Mouse (Mus musculus): ENCODE data around the gene Fam20a. TPM values are rescaled to one million over a fixed set of nuclear protein-coding genes. Genes with fewer than 3 reads are reported as not detected.
A peak's percentile ranks its signal among the peaks of the same experiment; 100 is the strongest.

The Fam20a gene
- polyA plus RNA-seq, 1 experiment from 2014 or later, result 2.6 TPM

GRCm38 (mm10) chr11:109722711-109723110 is 632 bp upstream of the Fam20a start:
- WGBS, result 43% methylated on average over 4 of the region's 4 CpGs
- peaks cover 4% of the 10 kb centered on the region in 2 experiments; a peak in 2 of 4 replicates for H3K4me1 ChIP-seq (ENCODE audit: control insufficient read depth in 2 of 2, insufficient read depth in 2 of 2, low read length in 2 of 2)
- H3K27me3 ChIP-seq (ENCODE audit: control insufficient read depth, insufficient read depth, low read length), result no peaks in the 10 kb centered on the region
- peak overlapping the region; percentile 94; the same call in 1 of the 2 replicates for H3K4me2 ChIP-seq (ENCODE audit: low read length)
- H3K9me3 ChIP-seq (ENCODE audit: control insufficient read depth, low read length), result no peaks in the 10 kb centered on the region
- no peaks in the 10 kb centered on the region for H3K36me3 ChIP-seq (ENCODE audit: control insufficient read depth, insufficient read depth, low read length)
- H3K4me3 ChIP-seq (ENCODE audit: control insufficient read depth in 1 of 2, insufficient read depth in 1 of 2, low read depth in 1 of 2, low read length in 2 of 2), result no peak overlapping the region
- H3K27ac ChIP-seq (replicated peaks in 1 of 2; ENCODE audit: control insufficient read depth in 1 of 2, insufficient read depth in 1 of 2, low read depth in 2 of 2, low read length in 2 of 2), result no peak overlapping the region
- no peak overlapping the region for H3K9ac ChIP-seq (ENCODE audit: low read length)
- ATAC-seq (ENCODE audit: insufficient number of reproducible peaks, insufficient read depth, low FRiP score, low read depth), result no peak

DNA sequence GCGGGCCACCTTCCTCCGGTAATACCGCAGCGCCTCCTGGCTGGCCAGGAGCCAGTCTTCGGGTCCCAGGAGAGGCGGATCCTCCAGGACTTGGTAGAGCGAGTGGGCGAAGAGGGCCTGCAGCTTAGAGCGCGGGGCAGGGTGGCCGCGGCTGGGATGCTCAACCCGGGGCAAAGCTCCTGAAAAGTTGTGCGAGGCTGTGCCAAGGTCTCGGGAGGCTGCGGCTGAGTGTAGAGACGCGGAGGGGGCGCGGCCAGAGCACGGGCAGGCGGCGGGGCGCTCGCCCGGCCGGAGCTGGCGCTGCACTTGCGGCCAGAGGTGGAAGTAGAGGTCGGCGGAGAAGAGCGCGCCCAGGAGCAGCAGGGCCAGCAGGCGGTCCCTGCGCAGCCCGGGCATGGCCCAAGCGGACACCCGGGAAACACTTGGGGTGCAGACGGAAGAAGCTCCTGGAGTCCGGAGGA is 729 bp downstream of the Fam20a start:
- H3K9me3 ChIP-seq (ENCODE audit: control insufficient read depth, low read length), result no peaks in the 10 kb centered on the region
- peak overlapping the region; percentile 94 for H3K4me2 ChIP-seq (ENCODE audit: low read length)
- peaks cover 4% of the 10 kb centered on the region in 2 experiments; a peak in 2 of 4 replicates for H3K4me1 ChIP-seq (ENCODE audit: control insufficient read depth in 2 of 2, insufficient read depth in 2 of 2, low read length in 2 of 2)
- 1% methylated on average over 40 of the region's 40 CpGs for WGBS
- peak overlapping the region in 1 of 2 experiments; percentile 11; a peak in 1 of 4 replicates for H3K27ac ChIP-seq (replicated peaks in 1 of 2; ENCODE audit: control insufficient read depth in 1 of 2, insufficient read depth in 1 of 2, low read depth in 2 of 2, low read length in 2 of 2)
- H3K9ac ChIP-seq (ENCODE audit: low read length), result peak overlapping the region; percentile 64
- no peaks in the 10 kb centered on the region for H3K36me3 ChIP-seq (ENCODE audit: control insufficient read depth, insufficient read depth, low read length)
- H3K27me3 ChIP-seq (ENCODE audit: control insufficient read depth, insufficient read depth, low read length), result no peaks in the 10 kb centered on the region
- peak; percentile 48; the same call in 1 of the 2 replicates for ATAC-seq (ENCODE audit: insufficient number of reproducible peaks, insufficient read depth, low FRiP score, low read depth)
- peak overlapping the region; percentile 50 to 51 for H3K4me3 ChIP-seq (ENCODE audit: control insufficient read depth in 1 of 2, insufficient read depth in 1 of 2, low read depth in 1 of 2, low read length in 2 of 2)

DNA sequence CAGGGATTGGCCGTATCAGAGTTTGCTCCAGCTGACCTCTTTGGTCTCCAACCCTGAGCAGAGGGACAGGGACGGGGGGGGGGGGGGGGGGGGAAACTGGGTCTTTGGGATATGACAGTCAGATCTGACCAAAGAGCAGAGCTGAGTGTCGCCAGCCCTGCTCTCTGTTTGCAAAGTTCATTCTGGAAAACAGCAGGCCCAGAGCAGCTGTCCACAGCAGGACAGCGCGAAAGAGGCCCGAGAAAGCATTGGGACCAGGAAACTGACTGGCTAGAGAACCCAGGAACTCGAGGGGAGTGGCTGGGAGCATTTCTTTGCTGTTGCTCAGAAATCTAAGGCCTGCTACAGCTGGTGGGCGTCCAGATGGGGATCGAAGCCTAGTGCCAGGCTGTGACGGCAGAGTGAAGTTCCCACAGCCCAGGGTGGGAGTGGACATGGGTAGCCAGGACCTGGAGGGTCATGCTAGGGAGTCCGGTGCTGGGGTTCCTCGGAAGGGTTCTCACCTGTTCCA is 1.2 kb downstream of the Fam20a start:
- 20% methylated on average over 12 of the region's 12 CpGs for WGBS
- Histone ChIP-seq H3K9me3 (ENCODE audit: control insufficient read depth, low read length) (no peaks in the 10 kb centered on the region), H3K27ac (replicated peaks in 1 of 2; ENCODE audit: control insufficient read depth in 1 of 2, insufficient read depth in 1 of 2, low read depth in 2 of 2, low read length in 2 of 2) (peak overlapping the region in 1 of 2 experiments; percentile 11; a peak in 1 of 4 replicates)

DNA sequence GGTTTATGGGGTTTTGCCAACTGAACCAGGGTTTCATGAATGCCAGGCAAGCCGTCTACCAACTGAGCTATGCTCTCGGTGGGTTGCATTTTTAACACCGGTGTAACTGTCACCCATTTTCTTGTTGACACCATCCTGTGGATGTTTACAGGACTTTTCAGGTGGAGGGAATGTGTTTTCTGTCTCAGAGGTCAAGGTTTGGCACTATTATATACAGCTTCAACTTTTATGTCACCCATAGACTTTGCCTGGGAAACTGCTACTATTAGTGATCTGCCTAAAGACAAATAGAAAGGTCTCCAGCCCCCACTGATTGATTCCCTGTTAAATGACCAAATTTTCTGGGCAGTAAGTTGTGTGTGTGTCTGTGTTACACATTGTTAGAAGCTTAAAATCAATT is 2.7 kb downstream of the Fam20a start:
- H3K27ac ChIP-seq (replicated peaks in 1 of 2; ENCODE audit: control insufficient read depth in 1 of 2, insufficient read depth in 1 of 2, low read depth in 2 of 2, low read length in 2 of 2), result no peak overlapping the region
- peaks cover 4% of the 10 kb centered on the region in 2 experiments; a peak in 2 of 4 replicates for H3K4me1 ChIP-seq (ENCODE audit: control insufficient read depth in 2 of 2, insufficient read depth in 2 of 2, low read length in 2 of 2)
- H3K36me3 ChIP-seq (ENCODE audit: control insufficient read depth, insufficient read depth, low read length), result no peaks in the 10 kb centered on the region
- H3K4me2 ChIP-seq (ENCODE audit: low read length), result no peak overlapping the region
- WGBS, result 88% methylated on average over 3 of the region's 3 CpGs
- no peak overlapping the region for H3K4me3 ChIP-seq (ENCODE audit: control insufficient read depth in 1 of 2, insufficient read depth in 1 of 2, low read depth in 1 of 2, low read length in 2 of 2)
- no peaks in the 10 kb centered on the region for H3K27me3 ChIP-seq (ENCODE audit: control insufficient read depth, insufficient read depth, low read length)
- no peaks in the 10 kb centered on the region for H3K9me3 ChIP-seq (ENCODE audit: control insufficient read depth, low read length)
- no peak overlapping the region for H3K9ac ChIP-seq (ENCODE audit: low read length)
- no peak for ATAC-seq (ENCODE audit: insufficient number of reproducible peaks, insufficient read depth, low FRiP score, low read depth)

More for the DNA sequence above, 1.2 kb downstream of the Fam20a start:
- H3K36me3 ChIP-seq (ENCODE audit: control insufficient read depth, insufficient read depth, low read length), result no peaks in the 10 kb centered on the region
- H3K4me3 ChIP-seq (ENCODE audit: control insufficient read depth in 1 of 2, insufficient read depth in 1 of 2, low read depth in 1 of 2, low read length in 2 of 2), result peak overlapping the region; percentile 50 to 51
- peak overlapping the region; percentile 64 for H3K9ac ChIP-seq (ENCODE audit: low read length)
- no peaks in the 10 kb centered on the region for H3K27me3 ChIP-seq (ENCODE audit: control insufficient read depth, insufficient read depth, low read length)
- peaks cover 4% of the 10 kb centered on the region in 2 experiments; a peak in 2 of 4 replicates for H3K4me1 ChIP-seq (ENCODE audit: control insufficient read depth in 2 of 2, insufficient read depth in 2 of 2, low read length in 2 of 2)
- no peak for ATAC-seq (ENCODE audit: insufficient number of reproducible peaks, insufficient read depth, low FRiP score, low read depth)
- H3K4me2 ChIP-seq (ENCODE audit: low read length), result peak overlapping the region; percentile 94

DNA sequence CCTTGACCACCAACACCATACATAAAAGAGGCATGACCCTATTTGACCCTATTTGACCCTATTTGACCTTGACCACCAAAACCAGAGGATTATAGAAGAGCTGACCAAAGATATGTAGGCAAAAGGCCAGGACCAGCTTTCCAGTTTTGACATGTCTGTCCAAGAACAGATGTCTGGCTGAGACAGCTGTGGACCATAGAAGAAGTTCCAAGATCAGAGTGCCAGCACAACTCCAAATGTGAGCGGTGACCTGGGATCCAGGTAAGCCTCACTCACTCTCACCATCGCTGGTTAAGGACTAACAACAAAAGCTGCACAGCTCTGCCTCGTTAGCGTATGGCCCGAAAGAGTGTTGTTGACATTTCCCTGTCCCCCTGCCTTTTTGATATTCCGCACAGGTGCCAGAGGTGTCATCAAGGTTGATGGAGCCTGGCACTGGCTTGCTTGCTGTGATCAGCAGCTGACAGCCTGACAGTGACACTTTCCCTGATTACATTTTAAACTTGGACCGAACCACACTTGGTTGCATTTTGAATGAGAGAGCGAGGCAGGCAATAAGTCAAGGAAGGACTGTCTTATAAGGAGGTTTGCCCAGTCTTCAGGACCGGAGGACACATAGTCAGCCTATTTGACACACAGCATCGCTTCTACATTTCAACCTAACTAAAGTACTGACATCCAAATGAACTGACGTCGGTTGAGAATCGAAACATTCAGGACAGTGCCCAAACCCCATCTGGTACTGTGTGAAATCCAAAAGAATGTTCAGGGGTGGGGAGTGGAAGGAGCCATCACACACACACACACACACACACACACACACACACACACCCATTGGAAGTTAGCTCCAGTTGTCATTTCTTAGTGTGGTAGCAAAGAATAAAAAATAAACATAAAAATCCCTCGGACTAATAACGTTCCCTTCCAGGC is 3.8 kb downstream of the Fam20a start:
- WGBS, result 86% methylated on average over 15 of the region's 15 CpGs
- no peak for ATAC-seq (ENCODE audit: insufficient number of reproducible peaks, insufficient read depth, low FRiP score, low read depth)
- peaks cover 4% of the 10 kb centered on the region in 2 experiments; a peak in 2 of 4 replicates for H3K4me1 ChIP-seq (ENCODE audit: control insufficient read depth in 2 of 2, insufficient read depth in 2 of 2, low read length in 2 of 2)

DNA sequence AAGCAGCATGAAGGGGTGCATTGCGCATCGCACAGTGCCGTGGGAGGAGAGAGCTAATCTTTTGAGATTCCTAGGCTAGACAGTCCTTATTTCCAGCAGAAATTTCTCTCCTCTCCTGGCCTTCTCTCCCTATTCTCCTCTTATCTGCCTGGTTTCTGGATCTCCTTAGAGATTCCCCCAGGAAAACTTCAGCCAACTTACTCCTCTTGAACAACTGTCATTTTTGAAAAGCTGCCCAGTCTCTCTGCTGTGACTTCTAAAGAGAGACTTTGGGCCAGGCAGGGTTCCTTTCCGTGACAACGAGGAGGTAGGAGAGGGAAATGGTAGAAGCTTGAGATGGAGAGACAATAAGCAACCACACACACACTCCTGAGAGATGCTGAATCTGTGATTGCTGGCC is 4.6 kb downstream of the Fam20a start:
- Histone ChIP-seq H3K4me2 (ENCODE audit: low read length) (no peak overlapping the region), H3K4me1 (ENCODE audit: control insufficient read depth in 2 of 2, insufficient read depth in 2 of 2, low read length in 2 of 2) (peaks cover 4% of the 10 kb centered on the region in 2 experiments; a peak in 2 of 4 replicates), H3K4me3 (ENCODE audit: control insufficient read depth in 1 of 2, insufficient read depth in 1 of 2, low read depth in 1 of 2, low read length in 2 of 2) (no peak overlapping the region), H3K9ac (ENCODE audit: low read length) (no peak overlapping the region), H3K27ac (replicated peaks in 1 of 2; ENCODE audit: control insufficient read depth in 1 of 2, insufficient read depth in 1 of 2, low read depth in 2 of 2, low read length in 2 of 2) (no peak overlapping the region), H3K27me3 (ENCODE audit: control insufficient read depth, insufficient read depth, low read length) (no peaks in the 10 kb centered on the region), H3K9me3 (ENCODE audit: control insufficient read depth, low read length) (no peaks in the 10 kb centered on the region), H3K36me3 (ENCODE audit: control insufficient read depth, insufficient read depth, low read length) (no peaks in the 10 kb centered on the region)
- ATAC-seq (ENCODE audit: insufficient number of reproducible peaks, insufficient read depth, low FRiP score, low read depth), result no peak
- WGBS, result 69% methylated on average over 5 of the region's 5 CpGs

More for the DNA sequence above, 3.8 kb downstream of the Fam20a start:
- H3K9ac ChIP-seq (ENCODE audit: low read length), result no peak overlapping the region
- no peak overlapping the region for H3K4me2 ChIP-seq (ENCODE audit: low read length)
- no peaks in the 10 kb centered on the region for H3K36me3 ChIP-seq (ENCODE audit: control insufficient read depth, insufficient read depth, low read length)
- no peak overlapping the region for H3K27ac ChIP-seq (replicated peaks in 1 of 2; ENCODE audit: control insufficient read depth in 1 of 2, insufficient read depth in 1 of 2, low read depth in 2 of 2, low read length in 2 of 2)
- H3K9me3 ChIP-seq (ENCODE audit: control insufficient read depth, low read length), result no peaks in the 10 kb centered on the region
- no peak overlapping the region for H3K4me3 ChIP-seq (ENCODE audit: control insufficient read depth in 1 of 2, insufficient read depth in 1 of 2, low read depth in 1 of 2, low read length in 2 of 2)
- no peaks in the 10 kb centered on the region for H3K27me3 ChIP-seq (ENCODE audit: control insufficient read depth, insufficient read depth, low read length)

DNA sequence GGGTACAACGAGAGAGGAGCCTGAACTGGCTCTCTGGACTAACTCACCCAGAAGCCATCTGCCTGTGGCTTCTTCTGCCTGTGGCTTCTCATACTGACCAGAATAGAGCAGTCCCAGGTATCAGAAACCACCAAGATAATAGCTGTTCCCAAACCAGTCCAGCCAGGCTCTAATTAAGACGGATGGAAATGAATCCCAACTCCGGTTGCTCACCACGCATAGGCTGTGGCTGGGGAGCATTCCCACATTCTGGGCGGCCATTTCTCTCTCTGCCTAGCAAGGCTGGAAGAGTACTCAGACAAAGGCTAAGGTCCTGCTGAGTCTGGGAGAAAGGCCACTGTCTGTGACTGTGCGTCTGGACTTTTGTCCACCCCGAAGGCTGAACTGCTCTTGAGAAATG is 5.1 kb downstream of the Fam20a start:
- Histone ChIP-seq H3K9me3 (ENCODE audit: control insufficient read depth, low read length) (no peaks in the 10 kb centered on the region), H3K9ac (ENCODE audit: low read length) (no peak overlapping the region), H3K27ac (replicated peaks in 1 of 2; ENCODE audit: control insufficient read depth in 1 of 2, insufficient read depth in 1 of 2, low read depth in 2 of 2, low read length in 2 of 2) (no peak overlapping the region), H3K4me3 (ENCODE audit: control insufficient read depth in 1 of 2, insufficient read depth in 1 of 2, low read depth in 1 of 2, low read length in 2 of 2) (no peak overlapping the region), H3K36me3 (ENCODE audit: control insufficient read depth, insufficient read depth, low read length) (no peaks in the 10 kb centered on the region), H3K4me1 (ENCODE audit: control insufficient read depth in 2 of 2, insufficient read depth in 2 of 2, low read length in 2 of 2) (peaks cover 0 to 4% of the 10 kb centered on the region in 2 experiments; a peak in 1 of 4 replicates), H3K4me2 (ENCODE audit: low read length) (no peak overlapping the region), H3K27me3 (ENCODE audit: control insufficient read depth, insufficient read depth, low read length) (no peaks in the 10 kb centered on the region)
- no peak for ATAC-seq (ENCODE audit: insufficient number of reproducible peaks, insufficient read depth, low FRiP score, low read depth)
- WGBS, result 71% methylated on average over 7 of the region's 7 CpGs

All from heart, embryonic 14.5 days (tissue).